In the genomic region with DNA sequence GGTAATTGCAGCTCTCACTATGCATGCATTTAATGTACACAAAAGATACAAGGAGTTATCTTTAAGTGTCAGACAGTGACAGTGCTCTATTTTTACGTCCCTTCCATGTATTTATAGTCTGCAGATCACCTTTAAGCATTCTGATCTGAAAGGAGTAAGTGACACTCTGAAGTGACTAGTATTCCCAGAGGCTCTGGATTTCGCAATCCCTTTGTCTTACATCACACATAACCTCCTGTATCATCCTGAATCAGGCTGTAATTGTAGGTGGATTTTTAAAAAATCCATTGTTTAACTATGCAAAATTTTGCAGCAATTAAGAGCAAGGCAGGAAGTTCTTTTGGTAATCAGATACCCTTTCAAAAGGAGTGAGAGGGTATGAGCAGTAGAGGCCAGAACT, we compare ENCODE assay signal across 25 mouse cellular contexts.
"Had no signal": no experiment of that assay in that cellular context is flagged by ENCODE, and none has a peak within 500 bp of the region (broad histone marks: within the 10 kb centered on the region; RNA-seq: fewer than 3 reads in every experiment).

No protein-coding gene starts in this region.

- H3K9ac ChIP-seq: heart, embryonic 12.5 days; hindbrain, embryonic 12.5 days; hindbrain, embryonic 14.5 days; limb, embryonic 12.5 days; liver, embryonic 13.5 days; liver, embryonic 15.5 days; liver, postnatal 0 days had no signal

- H3K27ac ChIP-seq: gastrocnemius, adult 2 months; hindbrain, embryonic 10.5 days; hindbrain, embryonic 12.5 days; hindbrain, embryonic 14.5 days; left cerebral cortex, adult 2 months; limb, embryonic 10.5 days; limb, embryonic 12.5 days; liver, embryonic 13.5 days; liver, embryonic 15.5 days had no signal

- DNase-seq: gastrocnemius, adult 2 months; gastrocnemius, postnatal 10 days; gastrocnemius, postnatal 25 days; heart, adult 18-20 months; heart, postnatal 10 days; heart, postnatal 4 days; kidney, adult 18-20 months; kidney, adult 8-10 months; kidney, postnatal 10 days; kidney, postnatal 25 days; kidney, postnatal 4 days; liver; liver, embryonic 13.5 days; liver, postnatal 0 days had no signal

- ATAC-seq: hindbrain, embryonic 16.5 days; intestine, embryonic 16.5 days; liver, postnatal 0 days had no signal

- H3K36me3 ChIP-seq: heart, embryonic 10.5 days; heart, embryonic 12.5 days; hindbrain, embryonic 10.5 days; hindbrain, embryonic 12.5 days; limb, embryonic 10.5 days; limb, embryonic 12.5 days; liver, embryonic 13.5 days; liver, embryonic 15.5 days had no signal

- H3K4me1 ChIP-seq: hindbrain, embryonic 10.5 days; hindbrain, embryonic 12.5 days; limb, embryonic 12.5 days; liver, embryonic 13.5 days; liver, embryonic 15.5 days had no signal

- H3K4me3 ChIP-seq: gastrocnemius, adult 2 months; heart, embryonic 10.5 days; heart, embryonic 12.5 days; hindbrain, embryonic 10.5 days; hindbrain, embryonic 12.5 days; left cerebral cortex, adult 2 months; limb, embryonic 10.5 days; limb, embryonic 12.5 days; liver, embryonic 13.5 days; liver, embryonic 15.5 days had no signal

- H3K9me3 ChIP-seq: heart, embryonic 10.5 days; heart, embryonic 12.5 days; hindbrain, embryonic 10.5 days; hindbrain, embryonic 12.5 days; limb, embryonic 10.5 days; limb, embryonic 12.5 days; liver, embryonic 13.5 days; liver, embryonic 15.5 days had no signal

- H3K4me2 ChIP-seq: heart, embryonic 12.5 days; hindbrain, embryonic 12.5 days; hindbrain, embryonic 14.5 days; limb, embryonic 12.5 days; liver, embryonic 13.5 days; liver, embryonic 15.5 days had no signal

- H3K27me3 ChIP-seq: heart, embryonic 12.5 days; hindbrain, embryonic 12.5 days; limb, embryonic 12.5 days; liver, embryonic 13.5 days; liver, embryonic 15.5 days had no signal
